Mouse (Mus musculus) effector memory CD4-positive, alpha-beta T cell, adult 5 months (primary cell): ENCODE measurements around the gene Gga2. TPM values are rescaled to one million over a fixed set of nuclear protein-coding genes. Genes with fewer than 3 reads are reported as not detected.

Experiments
- polyA plus RNA-seq: library from polyadenylated mRNA; unstranded; fragments of 100-300 nt; shearing (Covaris generic); gene quantifications from one replicate; pipeline ENCODE4 v1.2.1, GENCODE M21; 2017

The Gga2 gene
- 5.5 TPM for polyA plus RNA-seq

GRCm38 (mm10) chr7:122020667-122021354, at the start of gene Gga2:
Gga2 (minus strand) TSS chr7:122021222.

GRCm38 (mm10) chr7:122066945-122067516, 46.0 kb upstream of the Gga2 start, which contains the start of the genes Ubfd1 and Ears2:
Ubfd1 (plus strand) TSS chr7:122067175.
Ears2 (minus strand) TSS chr7:122067263.

GRCm38 (mm10) chr7:121981307-121981871, 39.6 kb downstream of the Gga2 start, which contains the start of gene Cog7:
Cog7 (minus strand) TSS chr7:121981711.

Other genes with a start within 250 kb of the Gga2 start
- gene Scnn1b, start 156.2 kb downstream of the Gga2 start, polyA plus RNA-seq: 0.15 TPM
- gene Cog7, start 39.5 kb downstream of the Gga2 start, polyA plus RNA-seq: 10.2 TPM
- 49.5 TPM for gene Ubfd1, start 46.0 kb upstream of the Gga2 start, polyA plus RNA-seq
- 13.3 TPM for gene Ears2, start 46.0 kb upstream of the Gga2 start, polyA plus RNA-seq
- 130 TPM for gene Ndufab1, start 80.7 kb upstream of the Gga2 start, polyA plus RNA-seq
- 3.4 TPM for gene Palb2, start 111.8 kb upstream of the Gga2 start, polyA plus RNA-seq
- 76.0 TPM for gene Dctn5, start 111.8 kb upstream of the Gga2 start, polyA plus RNA-seq
- gene Plk1, start 138.2 kb upstream of the Gga2 start, polyA plus RNA-seq: 0.51 TPM
- not detected for gene Ern2, start 165.0 kb upstream of the Gga2 start, polyA plus RNA-seq
- not detected for gene Chp2, start 198.3 kb upstream of the Gga2 start, polyA plus RNA-seq